ENCODE assay signal across 19 mouse cellular contexts in the genomic region with DNA sequence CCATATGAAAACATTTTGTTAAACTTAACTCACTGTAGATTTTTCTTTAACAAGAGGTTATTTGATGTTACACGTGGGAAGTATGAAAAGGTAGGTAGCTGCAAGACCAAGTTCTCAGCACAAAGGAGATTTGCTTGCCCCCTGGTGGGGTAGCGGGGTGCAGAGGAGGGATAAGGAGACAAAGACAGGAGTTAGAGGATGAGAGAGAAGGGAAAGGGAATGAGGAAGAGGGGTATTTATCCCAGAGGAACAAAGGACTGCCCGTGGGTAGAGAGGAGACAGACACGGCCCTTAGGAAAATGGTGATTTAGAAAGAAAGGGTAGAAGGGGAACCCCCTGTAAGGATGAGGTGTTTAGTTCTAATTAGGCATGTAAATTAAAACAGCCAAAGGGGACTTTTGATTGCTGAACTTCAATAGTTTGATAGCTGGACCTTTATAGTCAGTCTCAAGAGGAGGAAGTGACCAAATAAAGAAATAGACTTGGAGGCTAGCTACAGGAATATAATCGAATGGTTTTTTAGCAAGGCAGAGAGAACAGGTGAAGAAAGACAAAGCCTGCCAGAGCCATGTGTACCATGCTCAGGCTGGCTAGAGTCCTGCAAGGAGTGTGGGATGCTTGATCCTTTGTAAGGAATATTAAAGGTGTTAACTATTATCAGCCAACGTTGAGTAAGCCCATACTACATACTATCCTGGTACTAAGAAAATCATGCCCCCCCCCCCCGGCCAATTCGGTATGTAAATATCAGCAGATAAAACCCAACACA. TPM values are rescaled to one million over a fixed set of nuclear protein-coding genes. Genes with fewer than 3 reads are reported as not detected.
DNase-seq lines count a peak whose midpoint lies in the region; ATAC-seq lines count a peak whose summit lies in the region.
"Had no signal": no experiment of that assay in that cellular context is flagged by ENCODE, and none has a peak within 500 bp of the region (broad histone marks: within the 10 kb centered on the region; RNA-seq: fewer than 3 reads in every experiment).

No protein-coding gene starts in this region.

- peak overlapping the region; percentile 65 for H3K27ac ChIP-seq in forebrain, embryonic 10.5 days
- no peak overlapping the region; the same call in 1 of the 2 replicates for H3K27ac ChIP-seq in forebrain, embryonic 16.5 days (ENCODE audit: low read length)
- H3K27ac ChIP-seq in intestine, embryonic 16.5 days (ENCODE audit: low read length), result no peak overlapping the region
- no peak overlapping the region for H3K27ac ChIP-seq in neural tube, embryonic 15.5 days (replicated peaks)
- H3K27ac ChIP-seq: gastrocnemius, adult 2 months; heart, embryonic 15.5 days; liver, embryonic 13.5 days had no signal

- peaks cover 21% of the 10 kb centered on the region for H3K4me1 ChIP-seq in forebrain, embryonic 10.5 days
- H3K4me1 ChIP-seq in forebrain, embryonic 16.5 days (replicated peaks; ENCODE audit: control insufficient read depth, insufficient read depth, low read length), result no peaks in the 10 kb centered on the region
- H3K4me1 ChIP-seq in intestine, embryonic 16.5 days (ENCODE audit: control insufficient read depth, insufficient read depth, low read length), result no peaks in the 10 kb centered on the region; the same call in 1 of the 2 replicates
- H3K4me1 ChIP-seq in neural tube, embryonic 15.5 days, result no peaks in the 10 kb centered on the region
- H3K4me1 ChIP-seq: heart, embryonic 15.5 days; liver, embryonic 13.5 days had no signal

- H3K4me2 ChIP-seq in forebrain, embryonic 16.5 days (ENCODE audit: low read length), result peak overlapping the region; percentile 26; the same call in 1 of the 2 replicates
- no peak overlapping the region for H3K4me2 ChIP-seq in intestine, embryonic 16.5 days (ENCODE audit: low read depth, low read length)
- H3K4me2 ChIP-seq in neural tube, embryonic 15.5 days, result peak overlapping the region; percentile 40
- H3K4me2 ChIP-seq: heart, embryonic 15.5 days; liver, embryonic 13.5 days had no signal

- no peaks in the 10 kb centered on the region for H3K36me3 ChIP-seq in forebrain, embryonic 10.5 days (replicated peaks)
- no peaks in the 10 kb centered on the region for H3K36me3 ChIP-seq in forebrain, embryonic 16.5 days (ENCODE audit: control insufficient read depth, insufficient read depth)
- H3K36me3 ChIP-seq in intestine, embryonic 16.5 days (ENCODE audit: control insufficient read depth, insufficient read depth, low read length), result no peaks in the 10 kb centered on the region
- H3K36me3 ChIP-seq in neural tube, embryonic 15.5 days, result no peaks in the 10 kb centered on the region
- H3K36me3 ChIP-seq: heart, embryonic 15.5 days; liver, embryonic 13.5 days had no signal

- no peaks in the 10 kb centered on the region for H3K9me3 ChIP-seq in forebrain, embryonic 10.5 days
- H3K9me3 ChIP-seq in forebrain, embryonic 16.5 days (ENCODE audit: control insufficient read depth, low read length), result no peaks in the 10 kb centered on the region
- H3K9me3 ChIP-seq in intestine, embryonic 16.5 days (ENCODE audit: control insufficient read depth, low read length), result no peaks in the 10 kb centered on the region
- no peaks in the 10 kb centered on the region for H3K9me3 ChIP-seq in neural tube, embryonic 15.5 days (replicated peaks)
- H3K9me3 ChIP-seq: heart, embryonic 15.5 days; liver, embryonic 13.5 days had no signal

- no peak for ATAC-seq in forebrain, embryonic 16.5 days
- peak; percentile 27 for ATAC-seq in intestine, embryonic 16.5 days
- peak; percentile 29; the same call in 1 of the 2 replicates for ATAC-seq in neural tube, embryonic 15.5 days (ENCODE audit: low FRiP score)
- ATAC-seq in megakaryocyte-erythroid progenitor cell, adult 5-6 weeks (replicated peaks; ENCODE audit: low FRiP score, low TSS enrichment, poor library complexity, severe bottlenecking), result no peak

- no peak overlapping the region for H3K9ac ChIP-seq in forebrain, embryonic 16.5 days (replicated peaks; ENCODE audit: low read depth, low read length)
- H3K9ac ChIP-seq in intestine, embryonic 16.5 days (ENCODE audit: low read depth, low read length), result no peak overlapping the region
- H3K9ac ChIP-seq in neural tube, embryonic 15.5 days (replicated peaks), result no peak overlapping the region
- H3K9ac ChIP-seq: heart, embryonic 15.5 days; liver, embryonic 13.5 days had no signal

- peak; percentile 19 for DNase-seq in forebrain, embryonic 10.5 days (ENCODE audit: extremely low spot score, low spot score)
- DNase-seq in layer of hippocampus, adult 9-11 months, result no peak
- no peak for DNase-seq in urinary bladder, postnatal 25 days (ENCODE audit: low spot score)
- DNase-seq: adrenal gland, postnatal 10 days; cerebellum, postnatal 14 days; gastrocnemius, adult 2 months; kidney, adult 2 months; liver, embryonic 13.5 days; lung, postnatal 10 days had no signal

- 9% methylated on average over 8 of the region's 8 CpGs for WGBS in forebrain, embryonic 10.5 days
- 6% methylated on average over 8 of the region's 8 CpGs for WGBS in forebrain, embryonic 16.5 days
- WGBS in intestine, embryonic 16.5 days, result 26% methylated on average over 8 of the region's 8 CpGs
- WGBS in neural tube, embryonic 15.5 days, result 16% methylated on average over 8 of the region's 8 CpGs

- peak overlapping the region; percentile 22 for H3K4me3 ChIP-seq in forebrain, embryonic 10.5 days
- H3K4me3 ChIP-seq in forebrain, embryonic 16.5 days (replicated peaks; ENCODE audit: low read length), result no peak overlapping the region
- H3K4me3 ChIP-seq in intestine, embryonic 16.5 days (ENCODE audit: low read length), result no peak overlapping the region
- H3K4me3 ChIP-seq in neural tube, embryonic 15.5 days (replicated peaks), result no peak overlapping the region
- H3K4me3 ChIP-seq: gastrocnemius, adult 2 months; heart, embryonic 15.5 days; liver, embryonic 13.5 days had no signal

- no peaks in the 10 kb centered on the region for H3K27me3 ChIP-seq in forebrain, embryonic 10.5 days (ENCODE audit: poor library complexity, severe bottlenecking)
- no peaks in the 10 kb centered on the region for H3K27me3 ChIP-seq in forebrain, embryonic 16.5 days (replicated peaks; ENCODE audit: control insufficient read depth, insufficient read depth, low read length)
- no peaks in the 10 kb centered on the region for H3K27me3 ChIP-seq in intestine, embryonic 16.5 days (replicated peaks; ENCODE audit: control insufficient read depth, insufficient read depth, low read length)
- H3K27me3 ChIP-seq in neural tube, embryonic 15.5 days (replicated peaks), result no peaks in the 10 kb centered on the region
- H3K27me3 ChIP-seq: heart, embryonic 15.5 days; liver, embryonic 13.5 days had no signal

RNA-seq across cellular contexts. Expression of a gene that starts 24.2 kb away (rescaled TPM):
- polyA plus RNA-seq in forebrain, embryonic 10.5 days (2016; fragmentation: Nextera tagmentation; extraction: Ambion mirVana), result 0.06 TPM in 1 of 2 replicates, not detected in the other
- polyA plus RNA-seq in forebrain, embryonic 16.5 days (2015; fragmentation: Nextera tagmentation; extraction: Ambion mirVana), result 0.22 and 0.24 TPM in 2 replicates
- not detected in 2 replicates for polyA plus RNA-seq in intestine, embryonic 16.5 days (2015; fragmentation: Nextera tagmentation; extraction: Ambion mirVana)
- polyA plus RNA-seq in neural tube, embryonic 15.5 days (2015; fragmentation: Nextera tagmentation; extraction: Ambion mirVana), result 0.36 and 0.52 TPM in 2 replicates
- not detected in 2 replicates for total RNA-seq in megakaryocyte-erythroid progenitor cell, adult 5-6 weeks (2014; fragmentation: Nextera tagmentation)
- not detected in 2 replicates for total RNA-seq in megakaryocyte-erythroid progenitor cell, adult 5-6 weeks (2017)
- total RNA-seq: adrenal gland, postnatal 10 days; gastrocnemius, adult 2 months; left cerebral cortex, postnatal 25 days had no signal
- polyA plus RNA-seq: heart, embryonic 15.5 days; kidney, adult 2 months; large intestine, adult 2 months; liver, embryonic 13.5 days; small intestine, adult 2 months; urinary bladder, adult 2 months had no signal

RNA-seq across cellular contexts. Expression of a gene that starts 27.5 kb away (rescaled TPM):
- polyA plus RNA-seq in forebrain, embryonic 10.5 days (2016; fragmentation: Nextera tagmentation; extraction: Ambion mirVana), result not detected in 2 replicates
- polyA plus RNA-seq in forebrain, embryonic 16.5 days (2015; fragmentation: Nextera tagmentation; extraction: Ambion mirVana), result not detected in 2 replicates
- not detected in 2 replicates for polyA plus RNA-seq in intestine, embryonic 16.5 days (2015; fragmentation: Nextera tagmentation; extraction: Ambion mirVana)
- not detected in 2 replicates for polyA plus RNA-seq in neural tube, embryonic 15.5 days (2015; fragmentation: Nextera tagmentation; extraction: Ambion mirVana)
- not detected in 2 replicates for total RNA-seq in megakaryocyte-erythroid progenitor cell, adult 5-6 weeks (2014; fragmentation: Nextera tagmentation)
- total RNA-seq in megakaryocyte-erythroid progenitor cell, adult 5-6 weeks (2017), result not detected in 2 replicates
- total RNA-seq: gastrocnemius, adult 2 months; left cerebral cortex, postnatal 25 days had no signal
- polyA plus RNA-seq: heart, embryonic 15.5 days; kidney, adult 2 months; large intestine, adult 2 months; liver, embryonic 13.5 days; small intestine, adult 2 months; testis, adult 2 months; urinary bladder, adult 2 months had no signal

RNA-seq across cellular contexts. Expression of a gene that starts 53.9 kb away (rescaled TPM):
- not detected in 2 replicates for polyA plus RNA-seq in forebrain, embryonic 10.5 days (2016; fragmentation: Nextera tagmentation; extraction: Ambion mirVana)
- 0.29 and 0.41 TPM in 2 replicates for polyA plus RNA-seq in forebrain, embryonic 16.5 days (2015; fragmentation: Nextera tagmentation; extraction: Ambion mirVana)
- polyA plus RNA-seq in intestine, embryonic 16.5 days (2015; fragmentation: Nextera tagmentation; extraction: Ambion mirVana), result 0.12 TPM in 1 of 2 replicates, not detected in the other
- polyA plus RNA-seq in neural tube, embryonic 15.5 days (2015; fragmentation: Nextera tagmentation; extraction: Ambion mirVana), result 0.28 and 0.32 TPM in 2 replicates
- total RNA-seq in megakaryocyte-erythroid progenitor cell, adult 5-6 weeks (2014; fragmentation: Nextera tagmentation), result not detected in 2 replicates
- total RNA-seq in megakaryocyte-erythroid progenitor cell, adult 5-6 weeks (2017), result not detected in 2 replicates
- total RNA-seq: gastrocnemius, adult 2 months; left cerebral cortex, postnatal 25 days had no signal
- polyA plus RNA-seq: heart, embryonic 15.5 days; large intestine, adult 2 months; small intestine, adult 2 months; urinary bladder, adult 2 months had no signal

Comparison
In these comparisons a context has a peak if more than half of its experiments do, and no peak if none do; other contexts are left out.
1. ATAC-seq: peak in intestine, embryonic 16.5 days (single experiment) and neural tube, embryonic 15.5 days (single experiment); none in forebrain, embryonic 16.5 days (single experiment) and megakaryocyte-erythroid progenitor cell, adult 5-6 weeks (single experiment).